Mouse (Mus musculus) liver, adult 10 weeks (tissue): ENCODE results near the gene Tnfrsf9. TPM values are rescaled to one million over a fixed set of nuclear protein-coding genes. Genes with fewer than 3 reads are reported as not detected.

ENCODE experiments used
- polyA plus RNA-seq: library from polyadenylated mRNA; stranded (reverse); fragments of 350-450 nt; fragmentation: Illumina TruSeq; extraction: RNeasy Lipid Tissue Mini Kit (QIAGEN cat#74804); gene quantifications from one replicate; pipeline ENCODE4 v1.2.3, GENCODE M21; 2014; ENCODE audit warnings: low read depth, low replicate concordance

Gene Tnfrsf9
- not detected for polyA plus RNA-seq

DNA sequence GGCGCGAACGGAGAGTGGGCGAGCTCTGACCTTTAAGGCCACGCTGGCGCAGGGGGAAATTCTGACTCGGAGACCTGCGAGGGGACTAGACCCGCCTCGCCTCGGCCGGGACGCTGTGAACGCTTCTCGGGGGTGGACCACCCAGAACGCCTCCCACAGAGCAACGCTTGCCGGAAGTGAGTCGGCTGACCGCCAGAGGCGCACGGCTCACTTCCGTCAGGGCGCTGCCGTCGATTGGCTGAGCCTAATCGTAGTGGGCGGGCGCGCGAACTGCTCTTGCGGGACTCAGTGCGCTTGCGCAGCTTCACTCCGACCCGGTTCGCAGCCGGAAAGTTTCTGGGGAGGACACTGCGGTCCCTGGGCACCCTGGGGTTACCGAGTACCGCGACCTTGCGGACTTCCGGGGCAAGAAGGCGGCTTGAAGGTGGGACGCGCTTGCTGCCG, at the start of gene Tnfrsf9, which contains the start of gene Park7:
Tnfrsf9 (plus strand) TSS at position 273 of the 444 bp plus-strand sequence.
Park7 (minus strand) TSS at position 148 of the 444 bp plus-strand sequence.

Other genes starting within 250 kb of the Tnfrsf9 start
- gene Errfi1, start 60.6 kb upstream of the Tnfrsf9 start, polyA plus RNA-seq = 670 TPM
- 63.4 TPM for gene Park7, start 125 bp upstream of the Tnfrsf9 start, polyA plus RNA-seq
- gene Uts2, start 82.5 kb downstream of the Tnfrsf9 start, polyA plus RNA-seq = not detected
- gene Per3, start 130.1 kb downstream of the Tnfrsf9 start, polyA plus RNA-seq = 1.2 TPM
- 21.6 TPM for gene Vamp3, start 143.4 kb downstream of the Tnfrsf9 start, polyA plus RNA-seq
- not detected for gene Gm13090, start 175.0 kb downstream of the Tnfrsf9 start, polyA plus RNA-seq